In the genomic region with DNA sequence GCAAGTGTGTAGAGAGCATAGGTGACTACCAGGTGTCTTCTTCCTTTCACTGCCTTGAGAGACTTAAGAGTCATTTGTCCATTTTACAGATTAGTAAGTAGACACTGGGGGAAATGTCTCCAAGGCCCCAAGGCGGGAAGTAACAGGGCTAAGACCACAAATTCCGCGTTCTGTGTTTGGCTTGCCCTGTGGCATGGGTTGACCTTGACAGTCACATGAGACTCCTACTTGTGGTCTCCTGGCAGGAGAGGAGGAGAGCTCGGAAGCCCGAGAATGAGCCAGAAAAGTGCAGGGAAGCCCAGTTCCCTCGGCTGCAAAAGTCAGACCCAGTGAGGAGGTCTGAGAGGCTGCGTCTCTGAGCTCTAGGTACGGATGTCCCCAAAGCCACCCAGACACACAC, we compare ENCODE assay signal across 11 mouse cellular contexts. TPM values are rescaled to one million over a fixed set of nuclear protein-coding genes. Genes with fewer than 3 reads are reported as not detected.
DNase-seq lines count a peak whose midpoint lies in the region; ATAC-seq and TF ChIP-seq lines count a peak whose summit lies in the region.
"Had no signal": no experiment of that assay in that cellular context is flagged by ENCODE, and none has a peak within 500 bp of the region (broad histone marks: within the 10 kb centered on the region; RNA-seq: fewer than 3 reads in every experiment).

No protein-coding gene starts in this region.

- no peaks in the 10 kb centered on the region for H3K27me3 ChIP-seq in heart, embryonic 12.5 days (replicated peaks)
- no peaks in the 10 kb centered on the region for H3K27me3 ChIP-seq in forebrain, postnatal 0 days (ENCODE audit: insufficient read depth, low read length)
- H3K27me3 ChIP-seq in kidney, embryonic 16.5 days (ENCODE audit: insufficient read depth, low read length) = no peaks in the 10 kb centered on the region
- no peaks in the 10 kb centered on the region for H3K27me3 ChIP-seq in myocyte (ENCODE audit: control insufficient read depth, insufficient read depth, insufficient read length)

- peak overlapping the region; percentile 99; the same call in 1 of the 2 replicates for H3K9ac ChIP-seq in heart, embryonic 12.5 days
- 0 out of 2 replicates have a peak overlapping the region, but pooled peaks have one; percentile 96 for H3K9ac ChIP-seq in forebrain, postnatal 0 days
- peak overlapping the region; percentile 99 for H3K9ac ChIP-seq in kidney, embryonic 16.5 days (replicated peaks; ENCODE audit: low read length)

- H3K36me3 ChIP-seq in heart, embryonic 12.5 days = peaks cover 52% of the 10 kb centered on the region
- peaks cover 41% of the 10 kb centered on the region for H3K36me3 ChIP-seq in forebrain, postnatal 0 days (ENCODE audit: insufficient read depth)
- H3K36me3 ChIP-seq in kidney, embryonic 16.5 days (ENCODE audit: insufficient read depth, low read length) = peaks cover 43% of the 10 kb centered on the region
- peaks cover 10% of the 10 kb centered on the region for H3K36me3 ChIP-seq in myocyte (ENCODE audit: control insufficient read depth, insufficient read depth)

- no peak overlapping the region for H3K27ac ChIP-seq in heart, embryonic 12.5 days (ENCODE audit: poor library complexity, severe bottlenecking)
- no peak overlapping the region for H3K27ac ChIP-seq in forebrain, postnatal 0 days (ENCODE audit: low read depth, low read length)
- H3K27ac ChIP-seq in kidney, embryonic 16.5 days (ENCODE audit: low read length) = no peak overlapping the region

- H3K4me2 ChIP-seq in heart, embryonic 12.5 days = peak overlapping the region; percentile 86
- H3K4me2 ChIP-seq in forebrain, postnatal 0 days (ENCODE audit: low read depth) = peak overlapping the region; percentile 88; the same call in 1 of the 2 replicates
- peak overlapping the region; percentile 81 for H3K4me2 ChIP-seq in kidney, embryonic 16.5 days (replicated peaks; ENCODE audit: low read depth, low read length)
- H3K4me2 ChIP-seq in myocyte (ENCODE audit: low read depth) = peak overlapping the region; percentile 83

- WGBS in heart, embryonic 12.5 days = 83% methylated on average over 8 of the region's 8 CpGs
- WGBS in forebrain, postnatal 0 days = 83% methylated on average over 8 of the region's 8 CpGs
- WGBS in kidney, embryonic 16.5 days = 78% methylated on average over 8 of the region's 8 CpGs

- TF ChIP-seq POLR2A in myocyte (IDR thresholded peaks at IDR 0.05; ENCODE audit: insufficient read length, low read depth) = no peak

- H3K4me3 ChIP-seq in heart, embryonic 12.5 days = peak overlapping the region; percentile 100
- H3K4me3 ChIP-seq in forebrain, postnatal 0 days (ENCODE audit: low read depth, low read length) = no peak overlapping the region
- peak overlapping the region; percentile 100 for H3K4me3 ChIP-seq in kidney, embryonic 16.5 days (ENCODE audit: low read length)
- peak overlapping the region; percentile 80 for H3K4me3 ChIP-seq in myocyte

- H3ac ChIP-seq in myocyte (ENCODE audit: control insufficient read depth, insufficient read length) = no peak overlapping the region

- H3K79me2 ChIP-seq in myocyte (ENCODE audit: control insufficient read depth, insufficient read depth) = peaks cover 9% of the 10 kb centered on the region

- peaks cover 24% of the 10 kb centered on the region for H3K9me3 ChIP-seq in heart, embryonic 12.5 days (replicated peaks)
- H3K9me3 ChIP-seq in forebrain, postnatal 0 days (ENCODE audit: low read length) = no peaks in the 10 kb centered on the region
- H3K9me3 ChIP-seq in kidney, embryonic 16.5 days (ENCODE audit: low read length) = peaks cover 7% of the 10 kb centered on the region; the same call in 1 of the 2 replicates

- no peak for TF ChIP-seq CTCF in forebrain, postnatal 0 days (IDR thresholded peaks at IDR 0.05; ENCODE audit: low read depth)

- no peak for ATAC-seq in heart, embryonic 12.5 days (ENCODE audit: insufficient number of reproducible peaks, low FRiP score)
- ATAC-seq in forebrain, postnatal 0 days = no peak
- ATAC-seq in kidney, embryonic 16.5 days (ENCODE audit: low FRiP score, low TSS enrichment) = no peak

- no peak for DNase-seq in heart, postnatal 36 days
- DNase-seq in forebrain, postnatal 0 days = no peak
- no peak for DNase-seq in thymus, postnatal 14 days
- no peak for DNase-seq in adrenal gland, adult 8-10 months
- DNase-seq in cerebellum, postnatal 14 days = no peak
- DNase-seq: adrenal gland, postnatal 25 days; layer of hippocampus, adult 9-11 months; retina, postnatal 1 day had no signal

- intact Hi-C loops in heart, postnatal 36 days (cut with DNase I) = no loop called here

- H3K4me1 ChIP-seq in heart, embryonic 12.5 days (replicated peaks) = peaks cover 20% of the 10 kb centered on the region
- peaks cover 21% of the 10 kb centered on the region for H3K4me1 ChIP-seq in forebrain, postnatal 0 days (ENCODE audit: insufficient read depth)
- peaks cover 17% of the 10 kb centered on the region for H3K4me1 ChIP-seq in kidney, embryonic 16.5 days (ENCODE audit: insufficient read depth, low read length)

TF ChIP-seq in myocyte, 11 proteins besides CTCF, POLR2A, EP300 and RAD21:
- TF ChIP-seq E2F4 (IDR thresholded peaks at IDR 0.05; ENCODE audit: insufficient read depth) (no peak), MAX (IDR thresholded peaks at IDR 0.05; ENCODE audit: low read depth) (no peak), REST (IDR thresholded peaks at IDR 0.05; ENCODE audit: insufficient read depth, insufficient read length) (no peak), CEBPB (IDR thresholded peaks at IDR 0.05; ENCODE audit: insufficient read depth, poor library complexity, severe bottlenecking) (no peak), MYOD1 (IDR thresholded peaks at IDR 0.05; ENCODE audit: control insufficient read depth in 1 of 3, insufficient read length in 2 of 3, low read depth in 2 of 3) (no peak), SRF (IDR thresholded peaks at IDR 0.05; ENCODE audit: control insufficient read depth, insufficient read length, low read depth) (no peak), USF1 (IDR thresholded peaks at IDR 0.05; ENCODE audit: low read depth) (no peak), TCF3 (IDR thresholded peaks at IDR 0.05; ENCODE audit: insufficient read length, low read depth) (no peak), TCF12 (IDR thresholded peaks at IDR 0.05; ENCODE audit: insufficient read depth, poor library complexity, severe bottlenecking) (no peak), POLR2AphosphoS2 (IDR thresholded peaks at IDR 0.05; ENCODE audit: insufficient read length, low read depth) (no peak), MYOG (IDR thresholded peaks at IDR 0.05; ENCODE audit: control insufficient read depth in 1 of 3, insufficient read depth in 1 of 3, insufficient read length in 2 of 3, low read depth in 2 of 3) (no peak)
TF ChIP-seq in myocyte: peak in this region for 0.

RNA-seq across cellular contexts. Expression of gene Zfp629, which starts 2.1 kb away (rescaled TPM):
- polyA plus RNA-seq in heart, embryonic 12.5 days (2016; fragmentation: Nextera tagmentation; extraction: Ambion mirVana) = 12.7 and 13.7 TPM in 2 replicates
- 10 to 100 TPM; 18.1 to 22.4 TPM for total RNA-seq in heart, postnatal 36 days (2021)
- total RNA-seq in forebrain, postnatal 0 days (2014; rRNA removed) = 27.6 and 35.7 TPM in 2 replicates
- polyA plus RNA-seq in forebrain, postnatal 0 days (2015; fragmentation: Nextera tagmentation; extraction: Ambion mirVana) = 9.6 and 10.5 TPM in 2 replicates
- polyA plus RNA-seq in kidney, embryonic 16.5 days (2015; fragmentation: Nextera tagmentation; extraction: Ambion mirVana) = 19.8 and 22.1 TPM in 2 replicates
- polyA plus RNA-seq in myocyte (2012; fragmentation: generic; extraction: Trizol) = 6.3 TPM
- 10 to 100 TPM; 16.5 to 28.8 (median 23.3) TPM for total RNA-seq in adrenal gland, adult 8-10 months (2022)

RNA-seq across cellular contexts. Expression of gene Rnf40, which starts 24.9 kb away (rescaled TPM):
- polyA plus RNA-seq in heart, embryonic 12.5 days (2016; fragmentation: Nextera tagmentation; extraction: Ambion mirVana) = 38.8 and 40.0 TPM in 2 replicates
- total RNA-seq in heart, postnatal 36 days (2021) = 10 to 100 TPM; 42.3 to 43.1 TPM
- 49.8 and 60.1 TPM in 2 replicates for total RNA-seq in forebrain, postnatal 0 days (2014; rRNA removed)
- polyA plus RNA-seq in forebrain, postnatal 0 days (2015; fragmentation: Nextera tagmentation; extraction: Ambion mirVana) = 34.5 and 37.8 TPM in 2 replicates
- polyA plus RNA-seq in kidney, embryonic 16.5 days (2015; fragmentation: Nextera tagmentation; extraction: Ambion mirVana) = 50.6 and 51.4 TPM in 2 replicates
- 32.2 TPM for polyA plus RNA-seq in myocyte (2012; fragmentation: generic; extraction: Trizol)
- 10 to 100 TPM; 50.1 to 81.9 (median 70.9) TPM for total RNA-seq in adrenal gland, adult 8-10 months (2022)

RNA-seq across cellular contexts. Expression of gene Ccdc189, which starts 25.1 kb away (rescaled TPM):
- polyA plus RNA-seq in heart, embryonic 12.5 days (2016; fragmentation: Nextera tagmentation; extraction: Ambion mirVana) = 8.7 and 9.8 TPM in 2 replicates
- 10 to 100 TPM; 10.4 to 12.1 TPM for total RNA-seq in heart, postnatal 36 days (2021)
- 9.0 and 11.0 TPM in 2 replicates for total RNA-seq in forebrain, postnatal 0 days (2014; rRNA removed)
- 10.1 and 16.0 TPM in 2 replicates for polyA plus RNA-seq in forebrain, postnatal 0 days (2015; fragmentation: Nextera tagmentation; extraction: Ambion mirVana)
- 16.7 and 17.6 TPM in 2 replicates for polyA plus RNA-seq in kidney, embryonic 16.5 days (2015; fragmentation: Nextera tagmentation; extraction: Ambion mirVana)
- polyA plus RNA-seq in myocyte (2012; fragmentation: generic; extraction: Trizol) = 6.1 TPM
- total RNA-seq in adrenal gland, adult 8-10 months (2022) = 10 to 100 TPM in 2 of 4 experiments, 1 to 10 TPM in 2; 8.8 to 13.0 (median 10.5) TPM

RNA-seq across cellular contexts. Expression of gene Phkg2, which starts 40.4 kb away (rescaled TPM):
- polyA plus RNA-seq in heart, embryonic 12.5 days (2016; fragmentation: Nextera tagmentation; extraction: Ambion mirVana) = 34.1 and 35.9 TPM in 2 replicates
- 10 to 100 TPM; 17.7 to 19.0 TPM for total RNA-seq in heart, postnatal 36 days (2021)
- 45.7 and 62.4 TPM in 2 replicates for total RNA-seq in forebrain, postnatal 0 days (2014; rRNA removed)
- 53.4 and 53.8 TPM in 2 replicates for polyA plus RNA-seq in forebrain, postnatal 0 days (2015; fragmentation: Nextera tagmentation; extraction: Ambion mirVana)
- polyA plus RNA-seq in kidney, embryonic 16.5 days (2015; fragmentation: Nextera tagmentation; extraction: Ambion mirVana) = 40.7 and 46.7 TPM in 2 replicates
- polyA plus RNA-seq in myocyte (2012; fragmentation: generic; extraction: Trizol) = 18.3 TPM
- total RNA-seq in adrenal gland, adult 8-10 months (2022) = 10 to 100 TPM; 50.0 to 65.5 (median 55.9) TPM

RNA-seq across cellular contexts. Expression of gene Tmem265, which starts 52.3 kb away (rescaled TPM):
- 1.4 and 3.1 TPM in 2 replicates for polyA plus RNA-seq in heart, embryonic 12.5 days (2016; fragmentation: Nextera tagmentation; extraction: Ambion mirVana)
- total RNA-seq in heart, postnatal 36 days (2021) = not detected
- 2.4 and 2.8 TPM in 2 replicates for total RNA-seq in forebrain, postnatal 0 days (2014; rRNA removed)
- polyA plus RNA-seq in forebrain, postnatal 0 days (2015; fragmentation: Nextera tagmentation; extraction: Ambion mirVana) = 3.8 and 7.7 TPM in 2 replicates
- 10.5 and 10.6 TPM in 2 replicates for polyA plus RNA-seq in kidney, embryonic 16.5 days (2015; fragmentation: Nextera tagmentation; extraction: Ambion mirVana)
- polyA plus RNA-seq in myocyte (2012; fragmentation: generic; extraction: Trizol) = not detected
- not detected for total RNA-seq in adrenal gland, adult 8-10 months (2022)
- total RNA-seq: adrenal gland, postnatal 25 days had no signal
